Mouse (Mus musculus): ENCODE measurements around the gene Atrip. TPM values are rescaled to one million over a fixed set of nuclear protein-coding genes. Genes with fewer than 3 reads are reported as not detected.
A peak's percentile ranks its signal among the peaks of the same experiment; 100 is the strongest.

Atrip gene
- total RNA-seq, 2 experiments from 2014 or later: 8.0 to 8.5 TPM

GRCm38 (mm10) chr9:109038086-109038895 is 35.6 kb downstream of the Atrip start, which contains the start of gene Shisa5:
Gene Shisa5, plus strand, starts transcription at chr9:109038565.
- intact Hi-C loops (cut with DNase I): loop anchor here (2.0 to 5.0 kb wide), 2 partner anchors 19 to 36 kb away; no protein-coding TSS in a partner anchor
- H3K4me3 ChIP-seq: peak within 1 kb of the TSS; percentile 75
- no peak for TF ChIP-seq CTCF (IDR thresholded peaks at IDR 0.05)
- peak; percentile 88 for DNase-seq
- H3K27ac ChIP-seq: peak within 1 kb of the TSS; percentile 96

GRCm38 (mm10) chr9:109032435-109032834 is 41.5 kb downstream of the Atrip start:
- H3K27ac ChIP-seq: no peak overlapping the region
- no peak overlapping the region for H3K4me3 ChIP-seq
- DNase-seq: no peak
- intact Hi-C loops (cut with DNase I): no loop called here
- no peak for TF ChIP-seq CTCF (IDR thresholded peaks at IDR 0.05)

GRCm38 (mm10) chr9:109031686-109032085 is 42.2 kb downstream of the Atrip start:
- TF ChIP-seq CTCF (IDR thresholded peaks at IDR 0.05): no peak
- DNase-seq: no peak
- no peak overlapping the region for H3K27ac ChIP-seq
- intact Hi-C loops (cut with DNase I): no loop called here
- H3K4me3 ChIP-seq: no peak overlapping the region

GRCm38 (mm10) chr9:109031001-109031400 is 42.9 kb downstream of the Atrip start:
- H3K27ac ChIP-seq: no peak overlapping the region
- DNase-seq: no peak
- no peak for TF ChIP-seq CTCF (IDR thresholded peaks at IDR 0.05)
- intact Hi-C loops (cut with DNase I): no loop called here
- no peak overlapping the region for H3K4me3 ChIP-seq

GRCm38 (mm10) chr9:109030312-109030711 is 43.6 kb downstream of the Atrip start:
- no peak for TF ChIP-seq CTCF (IDR thresholded peaks at IDR 0.05)
- peak; percentile 16 for DNase-seq
- intact Hi-C loops (cut with DNase I): no loop called here
- H3K27ac ChIP-seq: no peak overlapping the region
- no peak overlapping the region for H3K4me3 ChIP-seq

GRCm38 (mm10) chr9:109028919-109029318 is 45.0 kb downstream of the Atrip start:
- no peak overlapping the region for H3K4me3 ChIP-seq
- TF ChIP-seq CTCF (IDR thresholded peaks at IDR 0.05): no peak
- no peak for DNase-seq
- intact Hi-C loops (cut with DNase I): no loop called here
- H3K27ac ChIP-seq: peak overlapping the region; percentile 38; the same call in 1 of the 2 replicates

GRCm38 (mm10) chr9:109028421-109028820 is 45.5 kb downstream of the Atrip start:
- Histone ChIP-seq H3K4me3 (no peak overlapping the region), H3K27ac (peak overlapping the region; percentile 38)
- TF ChIP-seq CTCF (IDR thresholded peaks at IDR 0.05): no peak
- intact Hi-C loops (cut with DNase I): no loop called here
- no peak for DNase-seq

GRCm38 (mm10) chr9:109027521-109027920 is 46.4 kb downstream of the Atrip start:
- H3K4me3 ChIP-seq: no peak overlapping the region
- TF ChIP-seq CTCF (IDR thresholded peaks at IDR 0.05): no peak
- intact Hi-C loops (cut with DNase I): no loop called here
- H3K27ac ChIP-seq: peak overlapping the region; percentile 79
- peak; percentile 80 for DNase-seq

- TF ChIP-seq CTCF (IDR thresholded peaks at IDR 0.05): no peak
- intact Hi-C loops (cut with DNase I): no loop called here
- no peak overlapping the region for H3K4me3 ChIP-seq
- peak; percentile 20 for DNase-seq
- 0 out of 2 replicates have a peak overlapping the region, but pooled peaks have one; percentile 16 for H3K27ac ChIP-seq
Observed at GRCm38 (mm10) chr9:109022866-109023685, 50.8 kb downstream of the Atrip start.

GRCm38 (mm10) chr9:109021428-109021827 is 52.5 kb downstream of the Atrip start:
- Histone ChIP-seq H3K27ac (no peak overlapping the region), H3K4me3 (no peak overlapping the region)
- no peak for TF ChIP-seq CTCF (IDR thresholded peaks at IDR 0.05)
- intact Hi-C loops (cut with DNase I): no loop called here
- DNase-seq: no peak

GRCm38 (mm10) chr9:109016973-109017604 is 56.8 kb downstream of the Atrip start:
- DNase-seq: peak; percentile 16
- H3K27ac ChIP-seq: no peak overlapping the region
- intact Hi-C loops (cut with DNase I): no loop called here
- H3K4me3 ChIP-seq: peak overlapping the region; percentile 26
- TF ChIP-seq CTCF (IDR thresholded peaks at IDR 0.05): no peak

GRCm38 (mm10) chr9:109015397-109015796 is 58.5 kb downstream of the Atrip start:
- no peak for TF ChIP-seq CTCF (IDR thresholded peaks at IDR 0.05)
- DNase-seq: peak; percentile 28
- H3K4me3 ChIP-seq: no peak overlapping the region
- intact Hi-C loops (cut with DNase I): no loop called here
- H3K27ac ChIP-seq: no peak overlapping the region

Data from gastrocnemius, adult 2 months (tissue).